Mouse (Mus musculus) olfactory bulb, adult 2 months (tissue): ENCODE results near the gene Nr1h3.

Experiments used
- CTCF ChIP-seq: fragments of 200-500 bp; IDR thresholded peaks from 2 replicates; pipeline ENCODE4 v1.5.1; 2012; ENCODE audit warnings: low read depth, mild to moderate bottlenecking, low read length, moderate library complexity; ENCODE audit not compliant: insufficient read depth
- POLR2A ChIP-seq: fragments of 200-500 bp; IDR thresholded peaks from 2 replicates; pipeline ENCODE4 v1.6.1; 2012; ENCODE audit warnings: mild to moderate bottlenecking, low read depth, low read length, moderate library complexity; ENCODE audit not compliant: insufficient read depth

GRCm38 (mm10) chr2:91148101-91148500 is 54.5 kb downstream of the Nr1h3 start:
- TF ChIP-seq POLR2A (no peak), CTCF (no peak)
